Mouse (Mus musculus) CH12.LX (cell line): ENCODE data around the gene Gphb5. TPM values are rescaled to one million over a fixed set of nuclear protein-coding genes. Genes with fewer than 3 reads are reported as not detected.

Experiments
- DNase-seq: peaks from one replicate; pipeline ENCODE4 v3.0.0-alpha.2; 2013; ENCODE audit errors: extremely low read depth
- H3K27ac ChIP-seq: 2 replicates; pipeline ENCODE4 v1.5.1; 2012; ENCODE audit warnings: low read depth, mild to moderate bottlenecking, control low read depth, moderate library complexity; ENCODE audit not compliant: insufficient read depth
- H3K27me3 ChIP-seq: replicated peaks from 2 replicates; pipeline ENCODE3; 2012; ENCODE audit warnings: inconsistent platforms
- H3K36me3 ChIP-seq, 2 experiments: replicated peaks in 1 of 2; 2 replicates each; pipeline versions ENCODE3 to v1.6.1; 2012; ENCODE audit warnings: inconsistent platforms in 1 of 2, low read length in 1 of 2, mild to moderate bottlenecking in 1 of 2, mixed read lengths in 1 of 2, moderate library complexity in 1 of 2; ENCODE audit not compliant: control insufficient read depth in 1 of 2, insufficient read depth in 1 of 2
- H3K4me1 ChIP-seq, 2 experiments: 2 replicates each; pipeline ENCODE4 v1.6.1; 2012; ENCODE audit warnings: inconsistent platforms in 1 of 2, moderate library complexity in 1 of 2; ENCODE audit not compliant: insufficient read depth in 2 of 2, control insufficient read depth in 1 of 2
- H3K4me2 ChIP-seq: 2 replicates; pipeline ENCODE4 v1.6.1; 2012; ENCODE audit warnings: low read depth, mild to moderate bottlenecking, control low read depth; ENCODE audit not compliant: poor library complexity, insufficient read depth, severe bottlenecking
- H3K4me3 ChIP-seq, 3 experiments: fragments of 150-350 bp in 1 of 3; sonication (generic) in 1 of 3; replicated peaks in 1 of 3; 2 replicates each; pipeline versions ENCODE3 to v1.5.1; 2011 to 2012; ENCODE audit warnings: low read depth in 2 of 3, low read length in 2 of 3, mild to moderate bottlenecking in 2 of 3, moderate library complexity in 2 of 3, control low read depth in 1 of 3, improper control_type of control experiment in 1 of 3, inconsistent platforms in 1 of 3, mixed read lengths in 1 of 3; ENCODE audit not compliant: poor library complexity in 1 of 3
- H3K79me2 ChIP-seq: replicated peaks from 2 replicates; pipeline ENCODE4 v1.6.1; 2012; ENCODE audit warnings: mild to moderate bottlenecking, moderate library complexity; ENCODE audit not compliant: control insufficient read depth, poor library complexity, insufficient read depth, severe bottlenecking; ENCODE audit errors: extremely low read depth
- H3K9ac ChIP-seq: 2 replicates; pipeline ENCODE4 v1.6.1; 2012; ENCODE audit warnings: low read depth, mild to moderate bottlenecking, control low read depth, moderate library complexity; ENCODE audit not compliant: insufficient read depth
- H3K9me3 ChIP-seq: replicated peaks from 2 replicates; pipeline ENCODE3; 2012; ENCODE audit warnings: low read length, inconsistent platforms, mixed read lengths
- CHD1 ChIP-seq: IDR thresholded peaks from 2 replicates; pipeline ENCODE4 v1.6.1; 2012; ENCODE audit warnings: low read depth, low read length, improper control_type of control experiment, inconsistent platforms
- ELF1 ChIP-seq: IDR thresholded peaks from 2 replicates; pipeline ENCODE4 v1.6.1; 2014; ENCODE audit warnings: low read depth, mild to moderate bottlenecking, inconsistent platforms, low read length, improper control_type of control experiment
- EP300 ChIP-seq: IDR thresholded peaks from 2 replicates; pipeline ENCODE4 v1.6.1; 2011; ENCODE audit warnings: low read length, improper control_type of control experiment
- JUN ChIP-seq: IDR thresholded peaks from 2 replicates; pipeline ENCODE4 v1.6.1; 2011; ENCODE audit warnings: low read depth, mild to moderate bottlenecking, low read length, improper control_type of control experiment, moderate library complexity; ENCODE audit not compliant: insufficient read depth
- MAZ ChIP-seq: IDR thresholded peaks from 2 replicates; pipeline ENCODE4 v1.6.1; 2012; ENCODE audit warnings: low read depth, mild to moderate bottlenecking, inconsistent platforms, low read length, improper control_type of control experiment, moderate library complexity
- MEF2A ChIP-seq: IDR thresholded peaks from 2 replicates; pipeline ENCODE4 v1.6.1; 2014; ENCODE audit warnings: low read depth, mild to moderate bottlenecking, inconsistent platforms, low read length, improper control_type of control experiment, borderline replicate concordance
- MXI1 ChIP-seq: IDR thresholded peaks from 2 replicates; pipeline ENCODE4 v1.6.1; 2011; ENCODE audit warnings: mild to moderate bottlenecking, low read depth, low read length, improper control_type of control experiment
- MYC ChIP-seq: IDR thresholded peaks from 2 replicates; pipeline ENCODE4 v1.6.1; 2011; ENCODE audit warnings: low read depth, mild to moderate bottlenecking, improper control_type of control experiment, low read length
- NELFE ChIP-seq: IDR thresholded peaks from 2 replicates; pipeline ENCODE4 v1.6.1; 2011; ENCODE audit warnings: low read depth, low read length, improper control_type of control experiment
- POLR2AphosphoS2 ChIP-seq: IDR thresholded peaks from 2 replicates; pipeline ENCODE4 v1.6.1; 2011; ENCODE audit warnings: low read depth, low read length, improper control_type of control experiment
- TBP ChIP-seq: conservative IDR thresholded peaks from 2 replicates; pipeline ENCODE4 v1.6.1; 2011; ENCODE audit warnings: low read depth, low read length, improper control_type of control experiment
- ZKSCAN1 ChIP-seq: IDR thresholded peaks from 2 replicates; pipeline ENCODE4 v1.6.1; 2012; ENCODE audit warnings: low read depth, inconsistent platforms, low read length, improper control_type of control experiment, borderline replicate concordance
- ZMIZ1 ChIP-seq: IDR thresholded peaks from 2 replicates; pipeline ENCODE4 v1.6.1; 2012; ENCODE audit warnings: low read depth, mild to moderate bottlenecking, inconsistent platforms, low read length, improper control_type of control experiment
- dilution Hi-C: fragments of 300-500 bp; cut with MboI; formaldehyde crosslinking; loops from 2 replicates; pipeline ENCODE4 v1.14.3; 2020; ENCODE audit warnings: low sequenced_read_pairs; ENCODE audit not compliant: extremely low pct_unique_long_range_greater_than_20kb, extremely low pct_ligation_motif_present
- in situ Hi-C: fragments of 300-500 bp; cut with MboI; formaldehyde crosslinking; loops from 3 replicates; pipeline ENCODE4 v1.14.3; 2019; ENCODE audit warnings: low sequenced_read_pairs, low pct_ligation_motif_present, low pct_unique_long_range_greater_than_20kb, mixed read lengths
- polyA plus RNA-seq: library from polyadenylated mRNA; unstranded; fragments of >175 nt; gene quantifications from 2 replicates; pipeline ENCODE4 v1.2.1, GENCODE M21; 2012; ENCODE audit warnings: low read depth; ENCODE audit not compliant: insufficient read length
- total RNA-seq, 2 experiments: library from RNA; depleted of rRNA; stranded (reverse); fragments of 300-350 nt in 1 of 2; fragments of >200 nt in 1 of 2; gene quantifications; 2 replicates each; pipeline ENCODE4 v1.2.3; 2012 to 2014

Gene Gphb5
- not detected in 2 replicates for total RNA-seq (2012; rRNA removed)
- not detected in 2 replicates for total RNA-seq (2014; rRNA removed)
- not detected in 2 replicates for polyA plus RNA-seq

DNA sequence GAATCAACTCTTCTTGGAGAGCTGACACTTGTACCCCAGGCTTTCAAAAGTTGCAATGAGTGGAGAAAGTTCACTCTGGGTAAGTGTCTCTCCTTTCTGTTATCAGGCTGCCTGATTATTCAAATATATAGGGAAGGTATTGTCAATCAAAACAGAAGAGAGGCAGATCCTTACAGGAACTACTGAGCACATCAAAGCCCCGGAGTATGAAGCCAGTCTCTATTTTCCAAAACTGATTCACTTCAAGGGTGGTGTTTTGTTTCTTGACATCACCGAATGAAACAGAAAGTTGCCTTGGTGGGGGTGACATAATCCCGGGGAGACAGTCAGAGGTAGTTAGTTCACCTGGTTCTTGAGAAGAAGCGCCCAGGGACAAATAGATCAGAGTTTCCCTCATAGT lies at the start of gene Gphb5:
Gene Gphb5 (minus strand): TSS at position 101 of the 400 bp plus-strand sequence.
- in situ Hi-C loops = no loop called here
- dilution Hi-C loops = no loop called here

DNA sequence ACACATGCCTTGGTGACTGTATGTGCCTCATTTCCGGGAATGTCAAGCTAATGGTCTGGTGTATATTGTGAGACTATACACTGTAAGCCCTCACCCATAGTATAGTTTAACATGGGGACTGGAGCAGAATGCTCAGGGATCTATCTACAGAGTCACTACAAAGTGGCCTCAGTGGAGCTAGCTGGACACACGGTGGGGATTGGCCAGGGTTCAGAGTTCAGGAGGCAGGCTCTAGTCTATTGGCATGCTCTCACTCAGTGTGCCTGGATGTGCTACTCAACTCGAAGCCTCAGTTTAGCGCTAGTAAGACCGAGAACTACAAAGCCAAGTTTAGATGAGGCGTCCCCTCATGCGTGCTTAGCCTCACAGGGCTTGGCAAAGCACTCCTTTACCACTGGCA lies 49.6 kb upstream of the Gphb5 start:
- TF ChIP-seq ZKSCAN1 (no peak), MYC (no peak), NELFE (no peak)
- no peak overlapping the region for H3K4me2 ChIP-seq
- dilution Hi-C loops = no loop called here
- H3K9me3 ChIP-seq = no peaks in the 10 kb centered on the region
- H3K79me2 ChIP-seq = no peaks in the 10 kb centered on the region
- in situ Hi-C loops = loop anchor here (5.0 to 10.0 kb wide), 2 partner anchors 186 to 309 kb away; no protein-coding TSS in a partner anchor
- no peaks in the 10 kb centered on the region for H3K27me3 ChIP-seq
- H3K27ac ChIP-seq = no peak overlapping the region
- no peak overlapping the region for H3K4me3 ChIP-seq
- H3K9ac ChIP-seq = no peak overlapping the region
- DNase-seq = no peak
- H3K4me1 ChIP-seq = no peaks in the 10 kb centered on the region
- H3K36me3 ChIP-seq = peaks cover 34 to 75% of the 10 kb centered on the region in 2 experiments

More for the DNA sequence above, at the start of gene Gphb5:
- Histone ChIP-seq H3K9me3 (no peaks in the 10 kb centered on the region), H3K36me3 (no peaks in the 10 kb centered on the region), H3K4me1 (peaks cover 0 to 3% of the 10 kb centered on the region in 2 experiments; a peak in 1 of 4 replicates), H3K4me2 (no peak within 1 kb of the TSS), H3K9ac (no peak within 1 kb of the TSS), H3K27ac (no peak within 1 kb of the TSS), H3K27me3 (no peaks in the 10 kb centered on the region), H3K79me2 (no peaks in the 10 kb centered on the region), H3K4me3 (no peak within 1 kb of the TSS)
- DNase-seq = no peak
- TF ChIP-seq ZMIZ1 (no peak), POLR2AphosphoS2 (no peak), JUN (no peak), EP300 (no peak), MEF2A (no peak), MAZ (no peak), CHD1 (no peak), TBP (no peak), MXI1 (no peak), MYC (no peak), ELF1 (no peak)
